Mouse (Mus musculus): ENCODE measurements around the gene Rerg. TPM values are rescaled to one million over a fixed set of nuclear protein-coding genes. Genes with fewer than 3 reads are reported as not detected.

The Rerg gene
- total RNA-seq, 2 experiments from 2014 or later = 1.4 to 1.7 TPM

DNA sequence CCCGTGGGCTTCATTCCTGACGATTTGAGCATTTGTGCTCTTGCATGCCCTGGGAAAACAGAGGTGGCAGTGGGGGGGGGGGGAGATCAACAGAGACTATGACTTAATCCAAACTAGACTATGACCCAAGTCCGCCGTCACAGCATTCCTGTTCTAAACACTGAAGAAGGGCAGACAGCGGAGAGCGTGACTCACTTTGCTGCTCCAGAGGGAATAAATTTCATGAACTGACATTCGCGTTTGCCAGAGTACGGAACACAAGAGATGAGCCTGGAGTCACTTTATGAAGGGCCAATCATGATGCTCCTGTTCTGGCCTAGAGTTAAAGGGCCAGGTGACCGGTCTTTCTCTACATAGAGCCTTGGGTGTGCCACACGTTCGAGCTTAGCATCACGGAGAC, 93.6 kb downstream of the Rerg start:
- intact Hi-C loops (cut with DNase I) = no loop called here
- DNase-seq = no peak
- Histone ChIP-seq H3K4me3 (no peak overlapping the region), H3K27ac (no peak overlapping the region)
- TF ChIP-seq CTCF (IDR thresholded peaks at IDR 0.05) = no peak

DNA sequence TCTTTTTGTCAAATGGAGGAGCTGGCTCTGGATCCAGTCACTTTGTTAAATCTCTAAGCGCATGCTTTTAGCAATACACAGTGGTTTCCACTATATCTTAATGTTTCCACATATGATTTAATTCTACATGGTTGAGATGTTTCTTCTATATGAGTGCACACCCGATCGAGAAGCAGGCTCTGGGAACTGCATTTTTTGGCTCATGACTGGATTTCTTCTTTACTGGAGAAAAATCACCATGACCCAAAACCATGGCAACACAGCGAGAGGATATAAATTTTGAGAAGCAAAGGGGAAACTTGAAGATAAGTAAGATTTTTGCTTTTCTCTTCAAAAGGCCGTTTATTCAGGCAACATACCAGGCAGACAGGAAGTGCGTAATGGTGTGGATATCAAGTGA, 94.1 kb downstream of the Rerg start:
- intact Hi-C loops (cut with DNase I) = no loop called here
- no peak for TF ChIP-seq CTCF (IDR thresholded peaks at IDR 0.05)
- no peak for DNase-seq
- Histone ChIP-seq H3K4me3 (no peak overlapping the region), H3K27ac (no peak overlapping the region)

DNA sequence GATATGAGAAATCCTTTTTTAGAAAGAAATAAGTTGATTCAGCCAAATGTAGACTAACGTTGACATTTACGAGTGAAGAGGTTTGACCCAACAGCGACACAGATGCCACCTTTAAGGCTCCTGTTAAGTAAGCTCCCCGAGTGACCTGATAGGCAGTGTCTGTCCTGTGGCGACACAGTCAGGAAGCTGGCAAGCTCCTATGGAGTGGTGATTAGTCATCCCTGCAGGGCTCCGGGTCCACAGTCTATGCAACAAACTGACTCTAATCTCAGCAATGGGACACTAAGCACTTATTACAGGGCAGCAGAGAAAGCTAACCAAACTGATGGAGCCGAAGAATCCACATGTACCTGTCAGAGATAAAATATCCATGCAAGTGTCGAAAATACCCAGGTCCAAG, 98.0 kb downstream of the Rerg start:
- no peak overlapping the region for H3K27ac ChIP-seq
- DNase-seq = no peak
- intact Hi-C loops (cut with DNase I) = no loop called here
- TF ChIP-seq CTCF (IDR thresholded peaks at IDR 0.05) = no peak
- no peak overlapping the region for H3K4me3 ChIP-seq

GRCm38 (mm10) chr6:137071466-137071865, 98.8 kb downstream of the Rerg start:
- DNase-seq = no peak
- Histone ChIP-seq H3K27ac (no peak overlapping the region), H3K4me3 (no peak overlapping the region)
- intact Hi-C loops (cut with DNase I) = no loop called here
- TF ChIP-seq CTCF (IDR thresholded peaks at IDR 0.05) = no peak

GRCm38 (mm10) chr6:137065506-137065905, 104.8 kb downstream of the Rerg start:
- no peak for TF ChIP-seq CTCF (IDR thresholded peaks at IDR 0.05)
- no peak for DNase-seq
- intact Hi-C loops (cut with DNase I) = no loop called here
- no peak overlapping the region for H3K4me3 ChIP-seq
- no peak overlapping the region for H3K27ac ChIP-seq

- Histone ChIP-seq H3K4me3 (no peak overlapping the region), H3K27ac (no peak overlapping the region)
- TF ChIP-seq CTCF (IDR thresholded peaks at IDR 0.05) = no peak
- DNase-seq = no peak
- intact Hi-C loops (cut with DNase I) = no loop called here
Observed at GRCm38 (mm10) chr6:137064786-137065185, 105.5 kb downstream of the Rerg start.

DNA sequence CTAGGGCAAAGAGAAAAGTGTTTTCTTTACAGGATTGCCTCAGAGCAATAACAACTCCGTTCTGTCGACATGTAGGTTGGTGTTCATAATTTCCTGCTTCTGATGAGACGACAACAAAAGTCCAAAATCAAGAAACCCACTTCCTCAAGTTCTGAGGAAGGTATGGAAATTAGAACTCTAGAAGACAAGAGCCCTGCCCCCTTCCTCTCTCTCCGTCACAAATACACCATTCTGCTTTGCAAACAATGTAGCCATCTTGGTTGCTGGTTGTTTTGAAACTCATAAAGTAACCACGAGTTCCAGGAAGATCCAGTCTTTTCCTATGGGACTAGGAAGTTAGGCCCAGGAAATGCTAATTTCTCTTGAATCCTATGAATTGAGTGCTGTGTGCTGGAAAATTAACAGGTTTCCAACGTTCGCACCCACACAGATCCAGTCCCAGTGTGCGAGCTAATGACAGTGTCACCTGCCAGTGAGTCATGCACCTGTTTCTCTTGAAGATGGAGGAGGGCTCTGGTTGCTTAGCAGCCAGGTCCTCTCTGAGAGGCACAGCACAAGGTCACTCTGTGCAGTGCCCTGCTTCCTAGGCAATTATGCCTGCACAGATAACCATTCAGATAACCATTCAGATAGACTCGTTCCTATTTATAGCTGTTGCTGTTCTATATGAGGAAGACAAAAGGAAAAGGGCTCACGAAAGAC, 106.9 kb downstream of the Rerg start:
- intact Hi-C loops (cut with DNase I) = no loop called here
- H3K27ac ChIP-seq = no peak overlapping the region
- DNase-seq = no peak
- TF ChIP-seq CTCF (IDR thresholded peaks at IDR 0.05) = no peak
- H3K4me3 ChIP-seq = no peak overlapping the region

GRCm38 (mm10) chr6:137061880-137062531, 108.3 kb downstream of the Rerg start:
- Histone ChIP-seq H3K27ac (no peak overlapping the region), H3K4me3 (no peak overlapping the region)
- DNase-seq = no peak
- TF ChIP-seq CTCF (IDR thresholded peaks at IDR 0.05) = no peak
- intact Hi-C loops (cut with DNase I) = no loop called here

GRCm38 (mm10) chr6:137060595-137060994, 109.7 kb downstream of the Rerg start:
- intact Hi-C loops (cut with DNase I) = no loop called here
- DNase-seq = no peak

DNA sequence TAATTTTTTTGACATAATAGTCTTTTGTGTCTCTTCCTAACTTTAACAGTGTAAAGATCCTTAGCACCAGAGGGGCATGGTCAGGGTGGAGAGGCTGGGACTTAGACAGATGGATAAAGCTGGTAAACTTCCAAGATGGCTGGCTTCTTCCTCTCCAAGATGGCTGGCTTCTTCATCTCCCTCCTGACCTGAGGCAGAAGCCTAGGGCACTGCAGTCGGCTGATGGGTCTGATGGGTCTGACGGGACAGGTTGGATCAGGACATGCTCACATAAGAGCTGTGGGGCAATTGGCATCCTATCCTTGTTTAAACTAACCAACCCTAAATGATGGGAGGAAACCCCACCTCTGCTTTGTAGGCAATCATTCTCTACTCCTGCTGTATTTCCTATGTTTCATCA, 112.0 kb downstream of the Rerg start:
- Histone ChIP-seq H3K4me3 (no peak overlapping the region), H3K27ac (no peak overlapping the region)
- no peak for TF ChIP-seq CTCF (IDR thresholded peaks at IDR 0.05)
- intact Hi-C loops (cut with DNase I) = no loop called here
- no peak for DNase-seq

More at GRCm38 (mm10) chr6:137060595-137060994, 109.7 kb downstream of the Rerg start:
- Histone ChIP-seq H3K4me3 (no peak overlapping the region), H3K27ac (no peak overlapping the region)
- no peak for TF ChIP-seq CTCF (IDR thresholded peaks at IDR 0.05)

GRCm38 (mm10) chr6:137054073-137054472, 116.2 kb downstream of the Rerg start:
- intact Hi-C loops (cut with DNase I) = no loop called here
- TF ChIP-seq CTCF (IDR thresholded peaks at IDR 0.05) = no peak
- Histone ChIP-seq H3K4me3 (no peak overlapping the region), H3K27ac (no peak overlapping the region)
- DNase-seq = no peak

DNA sequence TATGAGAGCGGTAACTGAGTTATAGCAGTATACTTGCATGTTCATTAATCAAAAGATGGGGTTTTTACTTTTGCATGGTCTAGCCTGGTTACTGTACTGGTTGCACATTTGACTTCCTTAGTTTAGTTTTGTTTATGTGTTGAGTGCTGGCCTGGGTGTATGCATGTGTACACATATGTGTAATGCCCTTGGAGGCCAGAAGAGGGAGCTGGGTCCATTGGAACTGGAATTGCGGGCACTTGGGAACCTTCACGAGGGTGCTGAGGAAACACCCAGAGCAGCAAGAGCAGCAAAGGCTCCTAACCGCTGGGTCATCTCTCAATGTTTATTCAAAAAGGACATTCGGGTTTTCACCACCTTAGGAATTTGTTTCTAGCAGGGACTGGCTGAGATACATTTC, 116.8 kb downstream of the Rerg start:
- DNase-seq = peak; percentile 26
- Histone ChIP-seq H3K27ac (no peak overlapping the region), H3K4me3 (no peak overlapping the region)
- TF ChIP-seq CTCF (IDR thresholded peaks at IDR 0.05) = peak; percentile 60
- intact Hi-C loops (cut with DNase I) = loop anchor here (2.0 kb wide), 1 partner anchor 115 kb away; no protein-coding TSS in a partner anchor

DNA sequence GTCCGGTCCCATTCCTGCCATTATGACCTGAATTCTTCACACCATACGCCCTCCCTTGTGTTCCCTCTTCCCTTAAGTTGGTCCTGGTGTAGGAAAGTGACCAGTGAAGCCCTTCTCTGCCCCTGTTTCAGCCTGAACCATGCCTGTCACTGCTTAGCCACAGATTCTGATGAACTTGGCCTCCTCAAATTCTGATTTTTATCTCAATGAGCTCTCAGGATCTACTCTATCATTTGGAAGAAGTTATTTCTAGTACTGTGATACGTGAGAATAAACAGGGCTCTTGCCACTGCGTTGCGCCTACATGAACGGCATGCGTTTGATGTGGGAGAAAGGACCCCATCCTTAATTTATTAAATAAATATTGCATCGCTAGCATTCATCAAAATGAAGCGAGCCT, 117.3 kb downstream of the Rerg start:
- Histone ChIP-seq H3K27ac (no peak overlapping the region), H3K4me3 (no peak overlapping the region)
- no peak for DNase-seq
- intact Hi-C loops (cut with DNase I) = loop anchor here (2.0 kb wide), 1 partner anchor 116 kb away; no protein-coding TSS in a partner anchor
- no peak for TF ChIP-seq CTCF (IDR thresholded peaks at IDR 0.05)

- Histone ChIP-seq H3K27ac (no peak overlapping the region), H3K4me3 (no peak overlapping the region)
- no peak for DNase-seq
- no peak for TF ChIP-seq CTCF (IDR thresholded peaks at IDR 0.05)
- intact Hi-C loops (cut with DNase I) = no loop called here
Observed at GRCm38 (mm10) chr6:137047036-137047435, 123.3 kb downstream of the Rerg start.
